Mouse (Mus musculus) neutrophil, adult 59 days (primary cell): ENCODE results near the gene Gm10377. TPM values are rescaled to one million over a fixed set of nuclear protein-coding genes. Genes with fewer than 3 reads are reported as not detected.

Experiments
- total RNA-seq, 2 experiments: library from RNA; stranded (reverse); gene quantifications; 1 replicate in 1 of 2; 2 replicates in 1 of 2; pipeline ENCODE4 v1.2.4; 2023

Gm10377 gene
- not detected for total RNA-seq

DNA sequence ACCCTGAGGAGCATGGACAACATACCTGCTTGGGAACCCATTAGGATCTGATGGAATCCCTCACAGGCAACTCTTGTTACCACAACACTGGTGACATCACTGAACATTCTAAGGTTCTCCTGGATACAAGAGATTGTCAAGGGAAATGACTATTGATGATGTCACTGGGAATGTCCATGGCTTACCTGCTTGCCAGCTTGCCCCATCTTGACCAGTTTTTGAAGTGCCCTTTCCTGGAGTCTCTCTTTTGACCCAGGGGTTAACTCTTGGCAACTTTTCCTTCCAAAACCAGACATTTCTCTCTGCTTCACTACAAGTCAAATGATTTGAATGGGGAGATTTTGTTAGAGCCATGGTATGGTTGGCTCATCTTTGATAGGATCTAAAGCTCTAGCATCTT, at the start of gene Gm10377:
Gene Gm10377 (minus strand): TSS at position 101 of the 400 bp plus-strand sequence.

DNA sequence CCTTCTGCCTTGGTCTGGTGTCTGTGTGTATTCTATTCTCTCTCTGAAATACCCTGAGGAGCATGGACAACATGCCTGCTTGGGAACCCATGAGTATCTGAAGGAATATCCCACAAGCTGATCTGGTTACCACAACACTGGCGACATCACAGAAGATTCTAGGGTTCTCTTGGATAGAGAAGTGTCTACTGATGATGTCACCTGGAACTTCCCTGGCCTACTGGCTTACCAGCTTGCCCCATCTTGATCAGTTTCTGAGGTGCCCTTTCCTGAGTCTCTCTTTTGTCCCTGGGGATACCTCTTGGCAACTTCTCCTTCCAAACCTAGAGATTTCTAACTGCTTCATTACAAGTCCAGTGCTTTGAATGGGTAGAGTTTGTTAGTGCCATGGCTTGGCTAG, 29.1 kb downstream of the Gm10377 start, which contains the start of gene Gm3015:
Gene Gm3015 (minus strand): TSS at position 101 of the 400 bp plus-strand sequence.

Other genes with a start within 250 kb of the Gm10377 start
- not detected for gene Gm17124, start 198.1 kb downstream of the Gm10377 start, total RNA-seq
- not detected for gene Gm3633, start 156.1 kb downstream of the Gm10377 start, total RNA-seq
- gene Gm10378, start 142.0 kb downstream of the Gm10377 start, total RNA-seq: not detected
- gene Gm3015, start 29.2 kb downstream of the Gm10377 start, total RNA-seq: not detected
- gene Gm21977, start 55.5 kb upstream of the Gm10377 start, total RNA-seq: not detected
- gene Gm8082, start 195.6 kb upstream of the Gm10377 start, total RNA-seq: not detected
- gene Gm10376, start 217.6 kb upstream of the Gm10377 start, total RNA-seq: not detected